Mouse (Mus musculus): ENCODE data around the gene Prmt1. TPM values are rescaled to one million over a fixed set of nuclear protein-coding genes. Genes with fewer than 3 reads are reported as not detected.

Gene Prmt1
- polyA plus RNA-seq (2014; fragmentation: Illumina TruSeq; extraction: RNeasy Lipid Tissue Mini Kit (QIAGEN cat#74804)): 8.2 TPM

GRCm38 (mm10) chr7:44986192-44986878 is at the start of gene Prmt1:
Gene Prmt1, minus strand, starts transcription at chr7:44986568.

GRCm38 (mm10) chr7:45017242-45018061 is 31.1 kb upstream of the Prmt1 start, which contains the start of gene Rras:
Gene Rras, plus strand, starts transcription at chr7:45017961.

GRCm38 (mm10) chr7:45015957-45016612 is 29.7 kb upstream of the Prmt1 start, which contains the start of gene Scaf1:
Gene Scaf1, minus strand, starts transcription at chr7:45016363.

GRCm38 (mm10) chr7:44998501-44998955 is 12.2 kb upstream of the Prmt1 start, which contains the start of gene Bcl2l12:
Gene Bcl2l12, minus strand, starts transcription at chr7:44998712.

GRCm38 (mm10) chr7:44997231-44997939 is 11.0 kb upstream of the Prmt1 start, which contains the start of gene Irf3:
Gene Irf3, plus strand, starts transcription at chr7:44997648.

DNA sequence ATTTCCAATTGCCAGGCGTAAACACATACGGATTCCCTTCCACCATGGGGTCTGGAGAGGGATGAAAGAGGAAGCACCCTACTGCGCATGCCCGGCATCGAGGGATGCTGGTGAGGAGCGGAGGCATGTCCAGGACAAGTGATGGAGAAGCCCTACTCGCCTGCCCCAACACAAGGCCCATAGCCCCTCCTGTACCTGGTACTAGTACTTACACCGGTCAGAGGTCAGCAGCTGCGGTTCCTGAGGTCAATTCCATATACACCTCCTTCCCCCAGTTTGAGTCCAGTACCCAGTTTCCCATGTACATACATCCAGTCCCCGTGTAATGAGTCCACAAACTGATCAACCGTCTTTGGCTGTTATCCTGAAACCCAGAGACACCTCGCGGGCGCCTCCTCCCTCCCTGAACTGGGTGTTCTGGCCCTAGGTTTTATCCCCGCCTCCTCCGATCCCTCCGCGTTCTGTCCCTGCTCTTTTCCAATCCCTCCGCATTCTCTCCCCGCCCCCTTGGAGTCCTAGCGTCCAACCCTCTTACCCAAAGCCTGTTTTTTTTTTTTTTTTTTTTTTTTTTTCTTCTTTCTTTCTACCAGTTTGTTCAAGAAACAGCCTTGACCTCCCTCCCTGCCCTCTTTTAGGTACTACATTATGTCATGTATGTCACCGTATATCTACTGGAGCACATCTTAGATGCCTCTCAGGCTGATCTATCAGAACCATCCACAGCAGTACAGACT is 11.8 kb downstream of the Prmt1 start, which contains the start of gene Cpt1c:
Gene Cpt1c, minus strand, starts transcription at position 469 of the 734 bp plus-strand sequence.

DNA sequence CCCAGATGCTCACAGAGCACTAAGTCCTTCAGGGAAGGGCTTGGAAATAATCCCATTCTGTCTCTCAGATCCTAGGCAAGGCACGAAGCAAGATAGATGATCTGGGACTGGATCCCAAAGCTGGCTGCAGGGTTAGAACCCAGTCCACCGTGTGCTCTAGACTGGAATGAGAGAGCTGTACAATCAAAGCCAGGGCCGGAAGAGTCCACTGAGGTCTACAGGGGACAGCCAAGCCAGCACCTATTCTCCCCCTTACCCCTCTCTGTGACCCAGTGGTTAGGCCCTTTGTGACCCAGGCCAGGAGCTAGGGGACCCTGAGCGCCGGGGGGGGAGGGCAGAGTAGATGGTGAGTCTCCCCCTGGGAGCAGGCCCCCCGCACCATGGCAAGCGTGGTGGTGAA is 43.5 kb downstream of the Prmt1 start, which contains the start of gene Tsks:
Gene Tsks, plus strand, starts transcription at position 301 of the 400 bp plus-strand sequence.

DNA sequence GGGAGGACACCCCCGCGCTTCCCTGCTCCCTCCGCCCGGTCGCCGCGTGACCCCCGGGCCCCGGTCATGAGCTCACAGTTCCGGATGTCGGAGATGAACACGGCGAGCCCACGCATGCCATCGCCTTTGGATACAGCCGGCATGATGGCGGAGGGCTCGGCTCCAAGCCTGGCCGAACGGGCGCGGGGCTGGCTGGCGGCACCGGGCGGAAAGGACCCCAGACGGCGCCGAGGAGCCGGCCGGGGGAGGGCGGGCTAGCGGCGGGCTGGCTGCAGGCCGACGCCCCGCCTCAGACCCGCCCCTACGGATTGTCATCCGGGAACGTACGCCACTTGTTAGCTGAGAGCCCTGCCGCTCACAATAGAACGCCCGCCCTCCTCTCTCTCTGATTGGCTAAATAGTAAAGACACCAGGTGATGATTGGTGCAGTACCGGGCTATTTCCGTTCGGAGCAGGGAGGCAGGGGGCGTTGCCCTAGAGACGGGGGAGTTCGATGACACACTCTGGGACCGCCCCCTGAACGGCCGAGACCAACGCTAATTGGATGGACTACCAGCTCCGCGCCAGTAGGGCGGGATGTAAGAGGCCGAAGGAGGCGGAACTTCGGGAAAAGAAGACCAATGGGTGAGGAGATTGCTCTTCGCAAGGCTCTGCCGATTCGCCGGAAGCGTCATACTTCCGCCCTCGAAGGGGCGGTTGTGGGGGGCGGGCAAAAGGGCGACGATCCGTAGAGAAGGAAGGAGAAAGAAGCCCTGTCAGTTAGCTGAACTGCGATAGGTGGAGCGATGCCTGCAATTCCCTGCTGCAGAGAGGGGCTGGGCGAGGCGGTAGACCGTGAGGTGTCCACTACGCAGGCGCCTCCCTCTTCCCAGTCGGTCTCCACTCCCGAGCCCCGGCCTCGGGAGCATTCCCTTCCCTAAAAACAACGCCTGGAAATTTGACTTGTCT is 56.9 kb downstream of the Prmt1 start, which contains the start of gene Ap2a1:
Gene Ap2a1, minus strand, starts transcription at position 293 of the 948 bp plus-strand sequence.

Other genes with a start within 250 kb of the Prmt1 start
- gene Vrk3, start 238.2 kb downstream of the Prmt1 start, polyA plus RNA-seq (2014; fragmentation: Illumina TruSeq; extraction: RNeasy Lipid Tissue Mini Kit (QIAGEN cat#74804)): 3.8 TPM
- 2.2 TPM for gene Zfp473, start 235.5 kb downstream of the Prmt1 start, polyA plus RNA-seq (2014; fragmentation: Illumina TruSeq; extraction: RNeasy Lipid Tissue Mini Kit (QIAGEN cat#74804))
- 5.9 TPM for gene Nup62, start 170.5 kb downstream of the Prmt1 start, polyA plus RNA-seq (2014; fragmentation: Illumina TruSeq; extraction: RNeasy Lipid Tissue Mini Kit (QIAGEN cat#74804))
- not detected for gene Il4i1, start 170.2 kb downstream of the Prmt1 start, polyA plus RNA-seq (2014; fragmentation: Illumina TruSeq; extraction: RNeasy Lipid Tissue Mini Kit (QIAGEN cat#74804))
- 5.8 TPM for gene Atf5, start 169.9 kb downstream of the Prmt1 start, polyA plus RNA-seq (2014; fragmentation: Illumina TruSeq; extraction: RNeasy Lipid Tissue Mini Kit (QIAGEN cat#74804))
- 1.7 TPM for gene Akt1s1, start 137.6 kb downstream of the Prmt1 start, polyA plus RNA-seq (2014; fragmentation: Illumina TruSeq; extraction: RNeasy Lipid Tissue Mini Kit (QIAGEN cat#74804))
- gene Tbc1d17, start 137.5 kb downstream of the Prmt1 start, polyA plus RNA-seq (2014; fragmentation: Illumina TruSeq; extraction: RNeasy Lipid Tissue Mini Kit (QIAGEN cat#74804)): 0.71 TPM
- not detected for gene Pnkp, start 129.4 kb downstream of the Prmt1 start, polyA plus RNA-seq (2014; fragmentation: Illumina TruSeq; extraction: RNeasy Lipid Tissue Mini Kit (QIAGEN cat#74804))
- not detected for gene Ptov1, start 116.8 kb downstream of the Prmt1 start, polyA plus RNA-seq (2014; fragmentation: Illumina TruSeq; extraction: RNeasy Lipid Tissue Mini Kit (QIAGEN cat#74804))
- 2.5 TPM for gene Med25, start 93.9 kb downstream of the Prmt1 start, polyA plus RNA-seq (2014; fragmentation: Illumina TruSeq; extraction: RNeasy Lipid Tissue Mini Kit (QIAGEN cat#74804))
- 3.2 TPM for gene Fuz, start 90.5 kb downstream of the Prmt1 start, polyA plus RNA-seq (2014; fragmentation: Illumina TruSeq; extraction: RNeasy Lipid Tissue Mini Kit (QIAGEN cat#74804))
- gene Ap2a1, start 57.1 kb downstream of the Prmt1 start, polyA plus RNA-seq (2014; fragmentation: Illumina TruSeq; extraction: RNeasy Lipid Tissue Mini Kit (QIAGEN cat#74804)): 20.6 TPM
- not detected for gene Tsks, start 43.4 kb downstream of the Prmt1 start, polyA plus RNA-seq (2014; fragmentation: Illumina TruSeq; extraction: RNeasy Lipid Tissue Mini Kit (QIAGEN cat#74804))
- 0.88 TPM for gene Cpt1c, start 11.7 kb downstream of the Prmt1 start, polyA plus RNA-seq (2014; fragmentation: Illumina TruSeq; extraction: RNeasy Lipid Tissue Mini Kit (QIAGEN cat#74804))
- 8.4 TPM for gene Irf3, start 11.1 kb upstream of the Prmt1 start, polyA plus RNA-seq (2014; fragmentation: Illumina TruSeq; extraction: RNeasy Lipid Tissue Mini Kit (QIAGEN cat#74804))
- gene Bcl2l12, start 12.1 kb upstream of the Prmt1 start, polyA plus RNA-seq (2014; fragmentation: Illumina TruSeq; extraction: RNeasy Lipid Tissue Mini Kit (QIAGEN cat#74804)): 2.0 TPM
- 2.2 TPM for gene Scaf1, start 29.8 kb upstream of the Prmt1 start, polyA plus RNA-seq (2014; fragmentation: Illumina TruSeq; extraction: RNeasy Lipid Tissue Mini Kit (QIAGEN cat#74804))
- gene Rras, start 31.4 kb upstream of the Prmt1 start, polyA plus RNA-seq (2014; fragmentation: Illumina TruSeq; extraction: RNeasy Lipid Tissue Mini Kit (QIAGEN cat#74804)): 4.0 TPM
- 0.40 TPM for gene Prr12, start 66.3 kb upstream of the Prmt1 start, polyA plus RNA-seq (2014; fragmentation: Illumina TruSeq; extraction: RNeasy Lipid Tissue Mini Kit (QIAGEN cat#74804))
- gene Nosip, start 75.9 kb upstream of the Prmt1 start, polyA plus RNA-seq (2014; fragmentation: Illumina TruSeq; extraction: RNeasy Lipid Tissue Mini Kit (QIAGEN cat#74804)): 9.1 TPM
- gene Prrg2, start 76.1 kb upstream of the Prmt1 start, polyA plus RNA-seq (2014; fragmentation: Illumina TruSeq; extraction: RNeasy Lipid Tissue Mini Kit (QIAGEN cat#74804)): 4.7 TPM
- gene Rcn3, start 105.7 kb upstream of the Prmt1 start, polyA plus RNA-seq (2014; fragmentation: Illumina TruSeq; extraction: RNeasy Lipid Tissue Mini Kit (QIAGEN cat#74804)): 0.31 TPM
- 14.4 TPM for gene Fcgrt, start 117.3 kb upstream of the Prmt1 start, polyA plus RNA-seq (2014; fragmentation: Illumina TruSeq; extraction: RNeasy Lipid Tissue Mini Kit (QIAGEN cat#74804))
- gene Rps11, start 137.9 kb upstream of the Prmt1 start, polyA plus RNA-seq (2014; fragmentation: Illumina TruSeq; extraction: RNeasy Lipid Tissue Mini Kit (QIAGEN cat#74804)): 474 TPM
- gene Rpl13a, start 142.2 kb upstream of the Prmt1 start, polyA plus RNA-seq (2014; fragmentation: Illumina TruSeq; extraction: RNeasy Lipid Tissue Mini Kit (QIAGEN cat#74804)): 557 TPM
- gene Gm45713, start 149.7 kb upstream of the Prmt1 start, polyA plus RNA-seq (2014; fragmentation: Illumina TruSeq; extraction: RNeasy Lipid Tissue Mini Kit (QIAGEN cat#74804)): not detected
- 3.9 TPM for gene Flt3l, start 149.9 kb upstream of the Prmt1 start, polyA plus RNA-seq (2014; fragmentation: Illumina TruSeq; extraction: RNeasy Lipid Tissue Mini Kit (QIAGEN cat#74804))
- gene Pih1d1, start 167.7 kb upstream of the Prmt1 start, polyA plus RNA-seq (2014; fragmentation: Illumina TruSeq; extraction: RNeasy Lipid Tissue Mini Kit (QIAGEN cat#74804)): 2.1 TPM
- 0.88 TPM for gene Aldh16a1, start 168.0 kb upstream of the Prmt1 start, polyA plus RNA-seq (2014; fragmentation: Illumina TruSeq; extraction: RNeasy Lipid Tissue Mini Kit (QIAGEN cat#74804))
- gene Slc17a7, start 177.4 kb upstream of the Prmt1 start, polyA plus RNA-seq (2014; fragmentation: Illumina TruSeq; extraction: RNeasy Lipid Tissue Mini Kit (QIAGEN cat#74804)): not detected
- not detected for gene Gfy, start 193.0 kb upstream of the Prmt1 start, polyA plus RNA-seq (2014; fragmentation: Illumina TruSeq; extraction: RNeasy Lipid Tissue Mini Kit (QIAGEN cat#74804))
- not detected for gene Pth2, start 194.4 kb upstream of the Prmt1 start, polyA plus RNA-seq (2014; fragmentation: Illumina TruSeq; extraction: RNeasy Lipid Tissue Mini Kit (QIAGEN cat#74804))
- gene Ccdc155, start 218.3 kb upstream of the Prmt1 start, polyA plus RNA-seq (2014; fragmentation: Illumina TruSeq; extraction: RNeasy Lipid Tissue Mini Kit (QIAGEN cat#74804)): not detected
- not detected for gene Dkkl1, start 225.6 kb upstream of the Prmt1 start, polyA plus RNA-seq (2014; fragmentation: Illumina TruSeq; extraction: RNeasy Lipid Tissue Mini Kit (QIAGEN cat#74804))
- 10.9 TPM for gene Tead2, start 229.2 kb upstream of the Prmt1 start, polyA plus RNA-seq (2014; fragmentation: Illumina TruSeq; extraction: RNeasy Lipid Tissue Mini Kit (QIAGEN cat#74804))

All from ovary, adult 10 weeks (tissue).